Mouse (Mus musculus): ENCODE measurements around the gene Tbck.
A peak's percentile ranks its signal among the peaks of the same experiment; 100 is the strongest.

The Tbck gene

GRCm38 (mm10) chr3:132871318-132871904, 187.5 kb downstream of the Tbck start:
- peak; percentile 55 for DNase-seq

GRCm38 (mm10) chr3:132873251-132873650, 189.3 kb downstream of the Tbck start:
- DNase-seq, result peak; percentile 51

- DNase-seq, result no peak
These were observed 192.2 kb downstream of the Tbck start for GRCm38 (mm10) chr3:132876011-132876708.

- peak; percentile 31 for DNase-seq
These were observed 193.2 kb downstream of the Tbck start for GRCm38 (mm10) chr3:132876933-132877676.

GRCm38 (mm10) chr3:132880361-132880760, 196.4 kb downstream of the Tbck start:
- DNase-seq, result no peak

- peak; percentile 42 for DNase-seq
These were observed 196.9 kb downstream of the Tbck start for GRCm38 (mm10) chr3:132880826-132881225.

- no peak for DNase-seq
These were observed 199.3 kb downstream of the Tbck start for GRCm38 (mm10) chr3:132883256-132883655.

- no peak for DNase-seq
These were observed 200.5 kb downstream of the Tbck start for GRCm38 (mm10) chr3:132884459-132884858.

GRCm38 (mm10) chr3:132886419-132887050, 202.6 kb downstream of the Tbck start:
- DNase-seq, result no peak

- DNase-seq, result no peak
These were observed 203.3 kb downstream of the Tbck start for GRCm38 (mm10) chr3:132887074-132887848.
